Mouse (Mus musculus) lung, postnatal 14 days (tissue): ENCODE data around the gene Kcnj4.

Source experiments
- DNase-seq: peaks from one replicate; pipeline ENCODE4 v3.0.0; 2021

Kcnj4 gene

DNA sequence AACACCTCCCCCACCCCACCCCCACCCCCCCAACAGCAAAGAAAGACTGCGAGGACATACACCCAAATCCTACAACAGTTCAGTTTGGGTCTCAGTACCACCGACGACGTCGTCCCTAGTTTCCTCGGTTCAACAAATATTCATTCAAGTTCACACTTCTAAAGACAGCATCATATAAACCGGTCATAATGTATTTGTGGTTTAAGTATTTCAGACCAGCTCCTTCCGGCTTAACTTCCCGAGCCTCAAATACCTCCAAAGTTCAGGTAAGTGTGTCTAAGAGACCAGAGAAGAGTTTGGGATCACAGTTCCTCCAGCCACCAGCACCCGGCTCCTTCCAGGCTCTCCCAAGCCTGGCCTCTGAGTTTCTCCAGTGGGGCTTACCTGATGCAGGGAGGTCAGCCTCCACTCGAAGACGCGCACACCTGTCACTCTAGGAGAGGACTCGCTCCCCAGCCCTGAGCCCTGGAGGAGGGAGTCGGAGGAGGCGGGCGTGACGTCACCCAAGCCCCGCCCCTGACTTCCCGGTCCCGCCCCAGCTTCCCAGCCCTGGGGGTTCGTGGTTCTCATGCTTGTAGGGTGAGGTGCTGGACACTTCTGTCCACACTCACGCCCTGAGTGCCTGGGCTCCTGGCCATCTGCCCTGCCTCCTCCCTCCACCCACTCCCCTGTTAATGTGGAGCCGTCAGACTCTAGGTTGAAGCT lies 49.8 kb downstream of the Kcnj4 start, which contains the start of gene Csnk1e:
Gene Csnk1e (minus strand): TSS at position 461 of the 705 bp plus-strand sequence.
- DNase-seq, result peak; percentile 85

DNA sequence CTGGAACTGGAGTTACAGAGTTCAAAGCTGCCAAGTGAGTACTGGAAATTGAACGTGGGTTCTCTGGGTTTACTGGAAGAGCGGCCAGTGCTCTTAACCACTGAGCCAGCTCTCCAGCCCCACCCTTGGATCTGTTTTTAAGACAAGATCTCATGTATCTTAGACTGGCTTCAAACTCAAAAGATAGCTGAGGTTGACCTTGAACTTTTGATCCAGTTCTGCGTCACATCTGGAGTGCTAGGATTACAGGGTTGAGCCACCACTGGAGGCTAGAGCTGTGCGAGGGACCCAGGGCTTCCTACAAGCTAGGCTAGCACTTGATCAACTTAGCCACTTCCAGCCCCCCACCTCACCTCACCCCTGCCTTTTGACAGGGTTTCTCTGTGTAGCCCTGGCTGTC lies 51.2 kb downstream of the Kcnj4 start:
- DNase-seq, result no peak

DNA sequence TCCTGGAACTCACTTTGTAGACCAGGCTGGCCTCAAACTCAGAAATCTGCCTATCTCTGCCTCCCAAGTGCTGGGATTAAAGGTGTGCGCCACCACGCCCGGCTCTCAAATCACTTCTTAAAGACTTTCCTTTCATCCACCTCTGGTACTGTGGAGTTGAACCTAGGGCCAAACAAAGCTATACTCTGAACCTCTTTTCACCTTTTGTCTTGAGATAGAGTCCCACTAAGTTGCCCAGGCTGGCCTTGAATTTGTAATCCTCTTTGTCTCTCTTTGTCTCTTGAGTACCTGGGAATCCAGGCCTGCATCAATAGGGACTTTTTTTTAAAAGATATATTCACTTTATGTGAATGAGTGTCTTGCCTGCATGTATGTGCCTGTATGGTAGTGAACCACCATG lies 57.0 kb downstream of the Kcnj4 start:
- DNase-seq, result no peak

DNA sequence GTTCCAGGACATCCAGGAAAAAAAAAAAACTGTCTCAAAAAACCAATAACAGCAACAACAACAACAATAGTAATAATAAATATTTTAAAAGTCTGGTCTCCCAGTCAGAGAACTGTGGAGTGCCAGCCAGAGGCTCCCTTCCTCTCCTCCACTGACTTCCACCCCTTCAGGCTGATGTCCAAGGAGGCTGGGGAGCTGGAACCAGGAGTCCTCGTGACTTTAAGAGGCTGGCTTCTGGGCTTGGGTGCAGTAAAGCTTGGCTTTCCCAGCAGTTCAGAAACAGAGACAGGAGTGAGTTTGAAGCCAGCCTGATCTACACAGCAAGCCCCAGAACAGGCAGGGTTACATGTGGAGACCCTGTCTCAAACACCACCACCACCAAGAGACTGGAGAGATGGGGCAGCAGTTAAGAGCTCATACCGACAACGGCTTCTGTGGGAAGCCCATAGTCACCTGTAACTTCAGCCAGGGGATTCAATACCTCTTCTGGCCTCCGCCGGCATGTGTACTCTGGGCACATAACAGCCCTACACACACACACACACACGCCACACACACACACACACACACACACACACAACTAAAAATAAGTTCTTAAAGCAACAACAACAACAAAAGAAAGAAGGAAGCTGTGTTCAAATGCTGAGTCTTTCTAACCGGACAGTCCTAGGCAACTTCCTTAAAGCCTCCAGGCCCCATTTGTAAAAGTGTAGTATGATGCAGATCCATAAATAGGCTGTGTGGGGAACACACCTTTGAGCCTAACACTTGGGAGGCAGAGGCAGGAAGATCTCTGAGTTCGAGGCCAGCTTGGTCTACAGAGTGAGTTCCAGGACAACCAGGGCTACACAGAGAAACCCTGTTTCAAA lies 59.0 kb downstream of the Kcnj4 start:
- DNase-seq, result no peak

DNA sequence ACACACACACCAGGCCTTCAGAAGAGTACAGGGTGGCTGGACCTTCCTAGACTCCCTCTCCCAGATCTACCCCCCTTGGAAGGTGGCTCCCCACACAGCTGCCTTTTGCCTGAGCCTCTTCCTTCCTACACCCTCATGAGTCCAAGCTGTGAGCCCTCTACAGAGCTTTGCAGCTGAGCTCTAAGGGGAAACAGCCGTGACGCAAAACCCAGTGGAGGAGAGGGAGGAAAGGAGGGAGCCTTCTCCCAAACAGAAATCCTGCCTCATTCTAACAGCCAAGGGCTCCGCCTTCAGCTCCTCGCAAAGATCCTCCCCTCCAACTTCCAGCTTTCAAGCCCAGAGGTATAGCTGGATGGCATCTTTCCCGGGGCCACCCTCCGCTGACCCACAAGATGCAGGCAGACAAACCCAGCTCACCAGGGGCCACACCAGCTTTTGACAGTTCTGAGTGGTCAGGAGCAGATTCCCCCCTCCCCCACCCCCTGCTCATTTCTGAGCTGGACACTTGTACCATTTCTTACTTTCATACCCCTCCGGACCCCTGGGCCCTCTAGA lies 61.1 kb downstream of the Kcnj4 start:
- no peak for DNase-seq

DNA sequence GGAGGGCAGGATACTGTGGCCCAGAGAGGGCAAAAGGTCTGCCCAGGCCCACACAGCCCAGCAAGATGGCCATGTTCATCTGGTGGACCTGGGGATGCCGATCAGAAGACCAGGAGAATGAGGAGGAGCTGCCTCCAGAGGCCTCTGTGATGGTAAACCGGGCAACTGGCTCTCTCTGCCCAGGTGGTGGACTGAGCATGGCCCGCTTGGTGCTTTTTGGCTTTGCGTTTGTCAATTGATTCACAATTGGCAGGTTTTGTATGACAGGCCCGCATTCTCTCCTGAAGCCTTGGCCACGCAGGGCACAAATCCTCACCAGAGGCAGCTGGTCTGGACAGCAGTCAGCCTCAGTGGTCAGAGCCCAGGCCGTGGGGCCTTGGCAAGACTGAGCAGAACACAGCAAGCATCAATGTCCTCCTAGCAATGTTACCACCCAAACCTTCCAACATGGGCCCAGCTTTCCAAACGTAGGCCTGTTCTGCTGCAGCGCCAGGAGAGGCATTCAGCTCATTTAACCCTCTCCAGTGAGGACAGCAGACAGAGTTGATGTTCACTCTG lies 62.0 kb downstream of the Kcnj4 start:
- DNase-seq, result no peak

DNA sequence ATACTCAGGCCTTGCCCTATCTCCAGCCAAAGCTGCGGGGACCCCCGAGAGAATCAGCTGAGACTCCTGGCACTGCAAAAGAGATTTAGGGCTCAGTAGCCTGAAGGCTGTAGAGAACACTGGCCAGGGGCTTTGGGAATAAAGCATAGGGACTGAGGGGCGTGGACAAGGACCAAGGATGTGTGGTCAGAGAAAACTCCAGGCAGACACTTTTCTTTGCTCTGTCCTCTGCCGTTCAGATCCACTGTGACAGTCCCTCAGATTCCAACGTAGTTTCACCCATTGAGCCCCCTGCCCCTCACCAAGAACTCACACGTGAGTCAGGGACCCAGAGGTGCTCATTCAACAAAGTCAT lies 62.8 kb downstream of the Kcnj4 start:
- no peak for DNase-seq

DNA sequence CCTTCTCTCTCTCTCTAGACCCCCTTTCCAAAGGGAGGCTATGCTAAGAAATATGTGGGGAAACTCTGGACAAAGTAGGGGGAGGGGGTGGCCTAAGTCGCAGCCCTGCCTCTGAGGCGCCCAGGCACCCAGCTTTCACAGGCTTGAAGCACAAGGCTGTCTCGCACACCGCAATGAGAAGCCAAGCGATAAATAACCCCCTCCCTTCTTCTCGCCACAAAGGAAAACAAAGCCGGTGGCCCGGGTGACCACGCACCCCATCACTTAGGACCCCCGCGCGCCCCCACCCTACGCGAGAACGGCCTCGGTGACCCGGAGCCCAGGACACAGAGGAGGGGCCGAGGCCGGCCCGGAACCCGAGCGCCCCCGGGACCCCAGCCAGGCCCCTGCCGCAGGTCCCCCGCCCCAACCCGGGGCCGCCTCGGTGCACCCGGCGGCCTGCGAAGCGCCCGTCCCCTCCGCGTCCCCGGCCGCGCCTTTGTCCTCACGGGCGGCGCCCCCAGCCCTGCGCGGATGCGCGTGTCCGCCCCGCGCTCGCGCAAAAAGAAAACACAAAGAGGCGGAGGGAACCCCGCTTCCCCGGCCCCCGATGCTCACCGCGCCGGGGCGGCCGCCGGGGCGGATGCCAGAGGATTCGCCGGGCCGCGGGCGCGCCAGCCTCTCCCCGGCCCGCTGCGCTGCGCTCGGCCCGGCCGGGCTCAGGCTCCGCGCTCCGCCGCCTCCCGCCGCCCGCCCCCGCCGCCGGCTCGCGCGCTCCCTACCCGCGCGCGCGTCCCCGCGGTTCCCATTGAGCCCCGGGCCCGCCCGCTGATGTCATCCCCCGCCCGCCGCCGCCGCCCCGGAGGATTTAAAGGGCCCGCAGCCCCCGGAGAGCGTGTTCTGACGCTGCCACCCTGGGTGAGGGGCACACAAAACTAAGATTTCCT lies 63.4 kb downstream of the Kcnj4 start:
- peak; percentile 90 for DNase-seq

DNA sequence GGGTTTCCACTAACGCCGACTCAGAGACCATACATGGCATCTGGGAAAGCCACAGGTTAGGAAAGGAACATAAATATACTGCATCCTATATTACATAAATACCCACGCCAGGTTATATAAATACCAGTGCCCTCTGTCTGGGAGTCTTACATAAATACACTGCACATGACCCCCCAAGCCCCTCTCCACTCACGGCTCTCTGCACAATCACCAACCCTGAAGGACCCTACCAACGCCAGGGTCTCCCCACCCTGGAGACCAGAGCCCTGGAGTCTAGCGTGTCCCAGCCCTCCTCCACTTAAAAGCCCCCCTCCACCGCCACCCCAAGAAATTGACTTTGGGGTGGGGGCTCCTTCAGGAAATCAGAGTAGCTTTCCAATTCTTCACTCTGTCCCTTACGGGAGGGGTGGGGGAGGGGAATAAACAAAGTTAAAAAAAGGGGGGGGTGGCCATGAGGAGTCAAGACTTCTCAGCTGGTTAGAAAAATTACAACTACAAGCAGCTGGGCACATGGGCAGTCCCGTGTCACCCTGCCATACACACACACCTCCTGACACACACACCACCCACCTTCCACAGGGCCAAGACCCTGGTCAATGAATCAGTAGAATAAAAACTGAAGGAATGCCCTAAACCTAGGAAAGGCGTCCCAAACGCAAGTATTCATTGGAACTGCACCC lies 64.2 kb downstream of the Kcnj4 start:
- DNase-seq, result no peak

DNA sequence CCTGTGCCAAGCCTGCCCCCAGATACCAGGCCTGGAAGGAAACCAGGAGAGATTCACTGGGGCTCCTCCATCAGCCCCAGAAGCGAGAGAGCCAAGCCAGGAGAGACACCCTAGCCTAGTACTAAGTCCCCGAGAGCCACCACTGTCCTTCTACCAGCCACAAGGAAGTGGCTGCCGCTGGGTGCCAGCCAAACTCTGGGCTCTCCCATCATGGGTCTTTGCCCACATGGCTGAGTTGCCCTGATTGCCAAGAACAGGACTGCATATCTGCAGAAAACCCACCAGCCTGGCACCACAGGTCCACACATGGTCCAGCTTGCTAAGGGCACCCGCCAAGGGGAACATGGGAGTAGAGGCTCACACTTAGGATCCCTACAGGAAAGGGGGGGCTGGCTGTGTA lies 64.8 kb downstream of the Kcnj4 start:
- DNase-seq, result peak; percentile 70

DNA sequence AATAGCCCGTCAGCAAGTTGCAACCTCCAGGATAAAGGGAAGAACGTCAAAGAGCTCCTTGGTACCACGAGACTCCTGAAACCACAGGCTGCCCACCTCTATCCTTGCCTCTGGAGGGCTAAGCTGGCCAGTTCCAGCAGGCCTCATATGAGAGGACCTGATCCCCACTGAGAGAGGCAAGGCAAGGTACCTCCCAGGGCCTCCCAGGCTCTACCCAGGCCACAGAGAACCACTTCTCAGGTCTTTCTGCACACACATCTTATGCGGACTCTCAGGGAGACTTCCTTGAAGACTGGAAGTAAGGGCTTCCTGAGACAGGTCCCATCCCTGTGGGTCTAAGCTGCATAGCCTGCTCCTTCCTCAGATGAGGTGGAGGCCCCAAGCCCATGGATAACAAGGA lies 65.7 kb downstream of the Kcnj4 start:
- no peak for DNase-seq

DNA sequence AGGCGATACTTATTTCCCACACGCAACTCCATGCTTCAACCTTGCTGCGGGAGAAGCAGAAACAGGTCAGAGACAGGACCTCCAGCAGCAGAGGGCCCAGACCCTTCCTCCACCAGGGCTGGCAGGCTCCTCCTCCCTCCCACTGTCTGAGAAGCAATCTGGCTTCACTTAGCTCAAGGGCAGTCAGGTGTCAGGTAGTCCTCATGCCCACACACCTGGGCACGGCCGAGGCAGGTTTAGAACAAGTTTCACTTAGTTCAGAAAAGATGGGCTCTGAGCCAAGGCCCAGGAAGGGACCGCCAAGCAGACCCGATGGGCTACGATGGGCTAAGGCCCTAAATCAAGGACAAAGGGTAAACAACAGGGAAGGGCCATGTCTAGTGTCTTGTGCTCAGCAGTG lies 66.2 kb downstream of the Kcnj4 start:
- no peak for DNase-seq

DNA sequence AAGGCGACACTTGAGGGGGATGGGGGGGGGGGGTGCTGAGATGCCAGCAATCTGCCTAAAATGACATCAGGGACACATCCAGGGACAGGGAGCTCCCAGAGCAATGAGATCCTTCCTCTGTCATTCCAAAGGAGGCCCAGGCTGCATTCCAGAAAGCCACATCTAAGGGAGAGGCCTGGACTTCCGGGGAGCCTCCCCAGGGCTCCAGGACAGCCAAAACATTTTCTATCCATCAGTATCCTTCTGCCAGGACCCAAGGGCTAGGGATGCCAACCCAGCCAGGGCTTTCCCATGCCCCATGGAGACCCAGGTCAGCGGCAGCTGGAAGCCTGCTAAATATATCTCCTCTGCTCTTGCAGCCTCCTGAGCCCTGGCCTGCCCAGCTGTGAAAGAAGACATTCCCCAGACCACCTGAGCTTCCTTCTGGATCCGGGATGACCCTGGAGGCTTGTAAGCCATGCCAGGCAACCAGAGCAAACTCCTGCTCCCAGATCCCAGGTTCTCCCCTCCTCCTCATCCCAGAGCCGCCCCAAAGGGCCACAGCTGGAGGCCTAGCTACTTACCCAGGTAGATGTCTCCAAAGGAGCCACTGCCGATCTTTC lies 66.7 kb downstream of the Kcnj4 start:
- no peak for DNase-seq

DNA sequence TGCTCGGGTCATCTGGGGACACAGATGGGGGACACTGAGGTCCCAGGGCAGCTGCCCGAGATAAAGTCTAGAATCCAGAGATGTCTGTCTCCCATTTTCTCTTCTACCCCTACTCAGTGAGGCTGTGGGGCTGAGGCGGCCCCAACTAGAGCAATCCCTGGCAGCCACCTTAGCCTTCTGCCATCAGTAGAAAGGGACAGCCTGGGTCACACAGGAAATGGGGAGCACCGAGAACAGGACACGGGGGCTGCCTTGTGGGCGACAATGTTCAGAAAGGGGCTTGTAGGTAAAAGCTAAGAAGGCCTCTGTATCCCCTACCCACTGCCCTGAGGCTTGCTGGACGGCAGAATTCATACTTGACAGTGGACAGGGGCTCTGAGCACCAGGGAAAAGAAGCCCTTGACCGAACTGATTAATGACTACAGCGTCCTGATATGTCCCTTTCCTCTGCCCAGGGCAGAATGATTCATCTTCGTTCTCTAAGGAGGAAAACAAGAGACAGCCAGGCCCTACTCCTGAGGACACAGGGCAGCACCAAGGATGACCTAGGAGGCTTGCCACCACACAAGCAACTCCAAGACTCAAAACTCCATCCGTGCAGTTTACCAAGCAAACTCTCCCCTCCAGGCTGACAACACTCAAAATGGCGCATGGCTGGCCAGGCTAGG lies 67.4 kb downstream of the Kcnj4 start:
- DNase-seq, result no peak

DNA sequence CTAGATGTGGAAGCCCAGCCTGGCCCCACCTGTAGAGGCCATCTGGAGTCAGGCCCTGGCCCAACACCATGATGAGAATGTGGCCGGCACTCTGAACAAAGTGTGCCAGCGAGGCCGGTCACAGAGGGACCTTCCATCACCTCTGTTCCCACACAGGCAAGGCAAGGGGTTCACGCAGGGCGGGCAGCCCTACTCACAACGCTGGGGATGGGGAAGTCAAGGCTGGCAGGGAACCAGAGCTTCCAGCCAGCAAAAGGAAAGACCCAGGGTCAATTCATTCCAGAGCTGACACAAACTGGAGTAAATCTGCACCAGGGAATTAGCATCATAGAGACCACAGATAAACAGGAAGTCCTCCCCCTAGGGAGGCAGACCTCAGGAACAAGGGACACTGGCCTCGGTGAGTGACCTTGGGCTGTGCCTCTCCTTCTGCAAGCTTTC lies 68.5 kb downstream of the Kcnj4 start:
- DNase-seq, result no peak

DNA sequence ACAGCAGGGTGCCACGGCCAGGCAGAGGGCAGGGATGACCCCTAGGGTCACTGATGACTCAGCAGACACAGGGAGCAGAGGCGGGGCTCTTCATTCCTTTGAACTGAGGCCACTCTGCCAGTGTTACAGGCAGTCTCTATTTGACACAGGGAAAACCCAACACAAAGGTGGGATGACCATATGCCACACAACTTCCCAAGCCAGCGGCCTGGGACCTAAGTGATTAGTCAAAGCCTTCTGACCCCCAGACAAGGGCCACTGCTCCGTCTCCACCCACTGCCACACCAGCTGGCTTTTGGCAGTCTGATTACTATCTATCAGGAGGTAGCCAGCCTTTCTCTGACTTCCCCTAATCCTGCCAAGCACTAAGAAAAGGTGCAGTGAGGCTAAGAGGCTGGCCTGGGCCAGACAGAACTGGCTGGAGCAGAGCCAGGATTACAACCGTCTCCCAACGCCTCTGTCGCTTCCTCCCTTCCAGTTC lies 69.8 kb downstream of the Kcnj4 start:
- peak; percentile 68 for DNase-seq
